Mouse (Mus musculus) megakaryocyte, embryonic 14.5 days (primary cell): Measurements from ENCODE around the gene Tns3.

Experiments
- FLI1 ChIP-seq: IDR thresholded peaks from 2 replicates; pipeline ENCODE4 v1.6.1; 2012; ENCODE audit warnings: low read length, inconsistent platforms, mixed read lengths
- GATA1 ChIP-seq: IDR thresholded peaks from 3 replicates; pipeline ENCODE4 v1.6.1; 2012; ENCODE audit warnings: mixed read lengths, low read length, inconsistent platforms, borderline replicate concordance

DNA sequence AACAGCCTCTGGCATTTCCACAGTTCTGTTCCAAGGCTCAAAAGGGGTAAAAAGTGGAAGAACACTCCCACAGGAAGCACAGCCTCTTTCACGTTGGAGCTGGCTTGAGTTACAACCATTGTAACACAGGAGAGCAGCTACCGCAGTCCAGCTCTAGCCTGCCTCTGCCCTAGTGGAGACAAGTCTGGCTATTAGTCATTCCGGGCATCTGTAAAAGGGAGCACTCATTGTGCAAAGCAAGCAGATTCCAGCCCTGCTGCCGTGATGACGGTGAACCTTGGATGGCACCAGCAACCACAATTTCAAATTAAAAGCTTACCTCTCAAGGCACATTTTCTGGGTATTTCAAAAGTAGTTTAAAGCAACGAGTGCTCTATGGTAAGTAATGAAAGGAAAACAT is 120.0 kb downstream of the Tns3 start:
- TF ChIP-seq GATA1 (no peak), FLI1 (no peak)
